Comparison of ENCODE assay signal across 8 mouse cellular contexts in the genomic region with DNA sequence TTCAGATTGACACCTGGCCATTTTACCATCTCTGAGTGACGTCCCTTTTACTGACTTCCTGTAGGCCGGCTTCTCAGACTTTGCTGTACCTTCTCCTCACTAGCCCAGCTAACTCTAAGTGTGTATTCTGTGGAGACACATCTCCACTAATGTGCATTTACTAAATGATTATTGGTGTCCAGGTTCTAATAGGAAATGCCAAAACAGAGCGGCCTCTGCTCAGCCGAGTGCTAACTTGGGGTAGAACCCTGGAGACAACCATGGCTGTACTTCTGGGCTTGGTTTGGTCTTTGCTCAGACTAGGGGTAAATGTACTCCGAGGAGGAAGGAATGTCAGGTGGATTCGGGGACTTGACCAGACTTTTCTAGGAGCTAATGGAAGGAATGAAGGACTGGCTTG. TPM values are rescaled to one million over a fixed set of nuclear protein-coding genes. Genes with fewer than 3 reads are reported as not detected.
DNase-seq lines count a peak whose midpoint lies in the region; ATAC-seq and TF ChIP-seq lines count a peak whose summit lies in the region.

No protein-coding gene starts in this region.

- no peaks in the 10 kb centered on the region for H3K27me3 ChIP-seq in kidney, postnatal 0 days (ENCODE audit: insufficient read depth, low read length)
- no peaks in the 10 kb centered on the region for H3K27me3 ChIP-seq in embryonic facial prominence, embryonic 14.5 days (replicated peaks; ENCODE audit: control insufficient read depth, insufficient read depth, low read length)
- H3K27me3 ChIP-seq in intestine, postnatal 0 days (replicated peaks; ENCODE audit: control insufficient read depth, insufficient read depth, low read length) = no peaks in the 10 kb centered on the region
- H3K27me3 ChIP-seq in neural tube, embryonic 12.5 days (replicated peaks) = no peaks in the 10 kb centered on the region

- no peak for DNase-seq in kidney, postnatal 0 days (ENCODE audit: low spot score)
- no peak for DNase-seq in kidney, adult 9 months
- DNase-seq in embryonic facial prominence, embryonic 14.5 days (ENCODE audit: low spot score) = no peak
- no peak for DNase-seq in cerebellum, adult 18-20 months
- DNase-seq in thymus, adult 18-20 months = no peak
- DNase-seq in MN1 (ENCODE audit: low spot score) = no peak

- peak overlapping the region; percentile 74; the same call in 1 of the 2 replicates for H3K4me3 ChIP-seq in kidney, postnatal 0 days (replicated peaks; ENCODE audit: low read depth, low read length)
- H3K4me3 ChIP-seq in embryonic facial prominence, embryonic 14.5 days (ENCODE audit: low read depth, low read length) = peak overlapping the region; percentile 90
- H3K4me3 ChIP-seq in intestine, postnatal 0 days (ENCODE audit: low read depth, low read length) = 0 out of 2 replicates have a peak overlapping the region, but pooled peaks have one; percentile 80
- 0 out of 2 replicates have a peak overlapping the region, but pooled peaks have one; percentile 76 for H3K4me3 ChIP-seq in neural tube, embryonic 12.5 days

- no peak for TF ChIP-seq CTCF in kidney, postnatal 0 days (IDR thresholded peaks at IDR 0.05; ENCODE audit: low read depth)
- TF ChIP-seq CTCF in intestine, postnatal 0 days (IDR thresholded peaks at IDR 0.05; ENCODE audit: low read depth) = no peak

- 0 out of 2 replicates have a peak overlapping the region, but pooled peaks have one; percentile 38 for H3K9ac ChIP-seq in kidney, postnatal 0 days (ENCODE audit: low read depth, low read length)
- peak overlapping the region; percentile 22; the same call in 1 of the 2 replicates for H3K9ac ChIP-seq in embryonic facial prominence, embryonic 14.5 days (ENCODE audit: low read depth, low read length)
- H3K9ac ChIP-seq in intestine, postnatal 0 days (ENCODE audit: low read depth, low read length) = 0 out of 2 replicates have a peak overlapping the region, but pooled peaks have one; percentile 26
- no peak overlapping the region for H3K9ac ChIP-seq in neural tube, embryonic 12.5 days

- no peaks in the 10 kb centered on the region for H3K9me3 ChIP-seq in kidney, postnatal 0 days (replicated peaks; ENCODE audit: low read length)
- no peaks in the 10 kb centered on the region for H3K9me3 ChIP-seq in embryonic facial prominence, embryonic 14.5 days (ENCODE audit: control insufficient read depth, low read length)
- no peaks in the 10 kb centered on the region for H3K9me3 ChIP-seq in intestine, postnatal 0 days (ENCODE audit: control insufficient read depth)
- H3K9me3 ChIP-seq in neural tube, embryonic 12.5 days = no peaks in the 10 kb centered on the region

- no peaks in the 10 kb centered on the region for H3K36me3 ChIP-seq in kidney, postnatal 0 days (ENCODE audit: insufficient read depth, low read length)
- H3K36me3 ChIP-seq in embryonic facial prominence, embryonic 14.5 days (ENCODE audit: control insufficient read depth, insufficient read depth, low read length) = no peaks in the 10 kb centered on the region
- H3K36me3 ChIP-seq in intestine, postnatal 0 days (ENCODE audit: control insufficient read depth, insufficient read depth) = no peaks in the 10 kb centered on the region
- H3K36me3 ChIP-seq in neural tube, embryonic 12.5 days = no peaks in the 10 kb centered on the region

- WGBS in kidney, postnatal 0 days = 86% methylated on average over 6 of the region's 6 CpGs
- WGBS in embryonic facial prominence, embryonic 14.5 days = 87% methylated on average over 6 of the region's 6 CpGs
- WGBS in intestine, postnatal 0 days = 85% methylated on average over 6 of the region's 6 CpGs
- 90% methylated on average over 6 of the region's 6 CpGs for WGBS in neural tube, embryonic 12.5 days

- 0 out of 2 replicates have a peak, but pooled peaks cover 5% of the 10 kb centered on the region for H3K4me1 ChIP-seq in kidney, postnatal 0 days (replicated peaks; ENCODE audit: insufficient read depth, low read length)
- 0 out of 2 replicates have a peak, but pooled peaks cover 5% of the 10 kb centered on the region for H3K4me1 ChIP-seq in embryonic facial prominence, embryonic 14.5 days (ENCODE audit: control insufficient read depth, insufficient read depth, low read length)
- H3K4me1 ChIP-seq in intestine, postnatal 0 days (replicated peaks; ENCODE audit: control insufficient read depth, insufficient read depth, low read length) = no peaks in the 10 kb centered on the region
- peaks cover 9% of the 10 kb centered on the region for H3K4me1 ChIP-seq in neural tube, embryonic 12.5 days

- peak overlapping the region; percentile 43 for H3K27ac ChIP-seq in kidney, postnatal 0 days
- H3K27ac ChIP-seq in embryonic facial prominence, embryonic 14.5 days (replicated peaks; ENCODE audit: low read depth, low read length) = peak overlapping the region; percentile 52; the same call in 1 of the 2 replicates
- no peak overlapping the region for H3K27ac ChIP-seq in intestine, postnatal 0 days (ENCODE audit: low read depth, low read length)
- no peak overlapping the region for H3K27ac ChIP-seq in neural tube, embryonic 12.5 days

- H3K4me2 ChIP-seq in kidney, postnatal 0 days (ENCODE audit: low read length) = peak overlapping the region; percentile 46
- H3K4me2 ChIP-seq in embryonic facial prominence, embryonic 14.5 days (ENCODE audit: low read depth, low read length) = peak overlapping the region; percentile 86
- H3K4me2 ChIP-seq in intestine, postnatal 0 days (replicated peaks; ENCODE audit: low read depth) = peak overlapping the region; percentile 98
- peak overlapping the region; percentile 93 for H3K4me2 ChIP-seq in neural tube, embryonic 12.5 days (replicated peaks)

- ATAC-seq in kidney, postnatal 0 days (replicated peaks; ENCODE audit: low FRiP score, low read depth) = no peak
- no peak for ATAC-seq in embryonic facial prominence, embryonic 14.5 days (ENCODE audit: low read depth)
- ATAC-seq in intestine, postnatal 0 days = 0 out of 2 replicates have a peak, but pooled peaks have one; percentile 1
- peak; percentile 31; the same call in 1 of the 2 replicates for ATAC-seq in neural tube, embryonic 12.5 days (ENCODE audit: low FRiP score, low read depth)

RNA-seq across cellular contexts. Expression of a gene that starts 0.6 kb away (rescaled TPM):
- 22.0 and 23.8 TPM in 2 replicates for polyA plus RNA-seq in kidney, postnatal 0 days (2015; fragmentation: Nextera tagmentation; extraction: Ambion mirVana)
- 20.1 and 24.1 TPM in 2 replicates for polyA plus RNA-seq in embryonic facial prominence, embryonic 14.5 days (2014; fragmentation: Nextera tagmentation; extraction: Ambion mirVana)
- polyA plus RNA-seq in intestine, postnatal 0 days (2015; fragmentation: Nextera tagmentation; extraction: Ambion mirVana) = 8.3 and 9.3 TPM in 2 replicates
- polyA plus RNA-seq in neural tube, embryonic 12.5 days (2016; fragmentation: Nextera tagmentation; extraction: Ambion mirVana) = 140 and 170 TPM in 2 replicates

Comparison
In these comparisons a context has a peak if more than half of its experiments do, and no peak if none do; other contexts are left out.
1. ATAC-seq: peak in intestine, postnatal 0 days (single experiment) and neural tube, embryonic 12.5 days (single experiment); none in kidney, postnatal 0 days (single experiment) and embryonic facial prominence, embryonic 14.5 days (single experiment).
2. H3K27ac ChIP-seq: peak in kidney, postnatal 0 days (single experiment) and embryonic facial prominence, embryonic 14.5 days (single experiment); none in intestine, postnatal 0 days (single experiment) and neural tube, embryonic 12.5 days (single experiment).
3. H3K4me2 ChIP-seq: peak in every context shown above with its lines; median percentile 98 in intestine, postnatal 0 days; 93 in neural tube, embryonic 12.5 days; 86 in embryonic facial prominence, embryonic 14.5 days; 46 in kidney, postnatal 0 days.
4. Peak in every context shown above with its lines, with median percentiles within 50 percentile points of each other: H3K4me3 ChIP-seq.